Mouse (Mus musculus) mouse trophoblast stem cell (cell line): ENCODE measurements around the gene Spi1.

Experiments
- in situ Hi-C, 2 experiments: fragments of 300-500 bp; cut with MseI, MboI; formaldehyde crosslinking; loops; 2 replicates in 1 of 2; 3 replicates in 1 of 2; pipeline ENCODE4 v1.15.1; 2025

The Spi1 gene

GRCm38 (mm10) chr2:91121497-91121896 lies 39.3 kb downstream of the Spi1 start:
- in situ Hi-C loops: no loop called here

- in situ Hi-C loops: no loop called here
These were observed 41.3 kb downstream of the Spi1 start for GRCm38 (mm10) chr2:91123521-91123920.

GRCm38 (mm10) chr2:91125101-91125500 lies 42.9 kb downstream of the Spi1 start:
- in situ Hi-C loops: no loop called here

GRCm38 (mm10) chr2:91128761-91129160 lies 46.6 kb downstream of the Spi1 start:
- in situ Hi-C loops: no loop called here

- in situ Hi-C loops: no loop called here
These were observed 47.9 kb downstream of the Spi1 start for GRCm38 (mm10) chr2:91130126-91130525.

GRCm38 (mm10) chr2:91131251-91131650 lies 49.1 kb downstream of the Spi1 start:
- in situ Hi-C loops: no loop called here

GRCm38 (mm10) chr2:91132035-91132434 lies 49.8 kb downstream of the Spi1 start:
- in situ Hi-C loops: no loop called here

GRCm38 (mm10) chr2:91136513-91137412 lies 54.6 kb downstream of the Spi1 start:
- in situ Hi-C loops: no loop called here

- in situ Hi-C loops: no loop called here
These were observed 55.3 kb downstream of the Spi1 start for GRCm38 (mm10) chr2:91137481-91137880.

GRCm38 (mm10) chr2:91139311-91139710 lies 57.1 kb downstream of the Spi1 start:
- in situ Hi-C loops: no loop called here

GRCm38 (mm10) chr2:91139764-91140163 lies 57.6 kb downstream of the Spi1 start:
- in situ Hi-C loops: no loop called here

GRCm38 (mm10) chr2:91142920-91143319 lies 60.7 kb downstream of the Spi1 start:
- in situ Hi-C loops: no loop called here

GRCm38 (mm10) chr2:91143401-91143800 lies 61.2 kb downstream of the Spi1 start:
- in situ Hi-C loops: no loop called here

- in situ Hi-C loops: no loop called here
These were observed 65.9 kb downstream of the Spi1 start for GRCm38 (mm10) chr2:91148101-91148500.

GRCm38 (mm10) chr2:91151331-91151730 lies 69.1 kb downstream of the Spi1 start:
- in situ Hi-C loops: no loop called here

- in situ Hi-C loops: no loop called here
These were observed 70.7 kb downstream of the Spi1 start for GRCm38 (mm10) chr2:91152885-91153377.

- in situ Hi-C loops: no loop called here
These were observed 71.9 kb downstream of the Spi1 start for GRCm38 (mm10) chr2:91154091-91154490.

- in situ Hi-C loops: no loop called here
These were observed 75.0 kb downstream of the Spi1 start for GRCm38 (mm10) chr2:91157002-91157752.

- in situ Hi-C loops: no loop called here
These were observed 78.4 kb downstream of the Spi1 start for GRCm38 (mm10) chr2:91160591-91160990.

- in situ Hi-C loops: no loop called here
These were observed 80.8 kb downstream of the Spi1 start for GRCm38 (mm10) chr2:91162952-91163351.

GRCm38 (mm10) chr2:91163532-91163931 lies 81.3 kb downstream of the Spi1 start:
- in situ Hi-C loops: no loop called here

GRCm38 (mm10) chr2:91164991-91165390 lies 82.8 kb downstream of the Spi1 start:
- in situ Hi-C loops: no loop called here
